Mouse (Mus musculus): ENCODE data around the gene Taldo1. TPM values are rescaled to one million over a fixed set of nuclear protein-coding genes. Genes with fewer than 3 reads are reported as not detected.

The Taldo1 gene
- polyA plus RNA-seq, 1 experiment: 210 TPM

GRCm38 (mm10) chr7:141420030-141420702, 28.2 kb downstream of the Taldo1 start:
- Histone ChIP-seq H3K4me3 (ENCODE audit: low read depth, low read length) (no peak overlapping the region), H3K9me3 (replicated peaks; ENCODE audit: control insufficient read depth, insufficient read depth, low read length, poor library complexity, severe bottlenecking) (no peaks in the 10 kb centered on the region), H3K27me3 (ENCODE audit: control insufficient read depth, insufficient read depth, low read length, poor library complexity, severe bottlenecking) (no peaks in the 10 kb centered on the region), H3K9ac (ENCODE audit: low read depth, poor library complexity, severe bottlenecking) (no peak overlapping the region), H3K27ac (ENCODE audit: insufficient read depth, low read length) (no peak overlapping the region), H3K36me3 (ENCODE audit: control insufficient read depth, insufficient read depth, low read length, poor library complexity, severe bottlenecking) (no peaks in the 10 kb centered on the region), H3K4me1 (ENCODE audit: control insufficient read depth, insufficient read depth, low read length) (peaks cover 6% of the 10 kb centered on the region)
- no peak for TF ChIP-seq CTCF (IDR thresholded peaks at IDR 0.05; ENCODE audit: low read depth, low read length)
- TF ChIP-seq POLR2A (IDR thresholded peaks at IDR 0.05; ENCODE audit: insufficient read depth, low read length): no peak
- no peak for TF ChIP-seq EP300 (IDR thresholded peaks at IDR 0.05; ENCODE audit: insufficient read depth, low read depth, low read length)

- Histone ChIP-seq H3K4me3 (ENCODE audit: low read depth, low read length) (no peak overlapping the region), H3K9me3 (replicated peaks; ENCODE audit: control insufficient read depth, insufficient read depth, low read length, poor library complexity, severe bottlenecking) (no peaks in the 10 kb centered on the region), H3K27me3 (ENCODE audit: control insufficient read depth, insufficient read depth, low read length, poor library complexity, severe bottlenecking) (no peaks in the 10 kb centered on the region), H3K27ac (ENCODE audit: insufficient read depth, low read length) (no peak overlapping the region), H3K4me1 (ENCODE audit: control insufficient read depth, insufficient read depth, low read length) (peaks cover 1% of the 10 kb centered on the region), H3K36me3 (ENCODE audit: control insufficient read depth, insufficient read depth, low read length, poor library complexity, severe bottlenecking) (no peaks in the 10 kb centered on the region), H3K9ac (ENCODE audit: low read depth, poor library complexity, severe bottlenecking) (no peak overlapping the region)
- TF ChIP-seq POLR2A (IDR thresholded peaks at IDR 0.05; ENCODE audit: insufficient read depth, low read length): no peak
- no peak for TF ChIP-seq CTCF (IDR thresholded peaks at IDR 0.05; ENCODE audit: low read depth, low read length)
- TF ChIP-seq EP300 (IDR thresholded peaks at IDR 0.05; ENCODE audit: insufficient read depth, low read depth, low read length): no peak
These were observed 31.8 kb downstream of the Taldo1 start for GRCm38 (mm10) chr7:141423811-141424210.

GRCm38 (mm10) chr7:141426948-141427730, 35.1 kb downstream of the Taldo1 start:
- Histone ChIP-seq H3K9me3 (replicated peaks; ENCODE audit: control insufficient read depth, insufficient read depth, low read length, poor library complexity, severe bottlenecking) (no peaks in the 10 kb centered on the region), H3K9ac (ENCODE audit: low read depth, poor library complexity, severe bottlenecking) (no peak overlapping the region)
- TF ChIP-seq CTCF (IDR thresholded peaks at IDR 0.05; ENCODE audit: low read depth, low read length): no peak
- TF ChIP-seq POLR2A (IDR thresholded peaks at IDR 0.05; ENCODE audit: insufficient read depth, low read length): no peak
- TF ChIP-seq EP300 (IDR thresholded peaks at IDR 0.05; ENCODE audit: insufficient read depth, low read depth, low read length): no peak

GRCm38 (mm10) chr7:141428701-141429100, 36.7 kb downstream of the Taldo1 start:
- Histone ChIP-seq H3K9me3 (replicated peaks; ENCODE audit: control insufficient read depth, insufficient read depth, low read length, poor library complexity, severe bottlenecking) (no peaks in the 10 kb centered on the region), H3K4me3 (ENCODE audit: low read depth, low read length) (peak overlapping the region; percentile 29; the same call in 1 of the 2 replicates), H3K27ac (ENCODE audit: insufficient read depth, low read length) (no peak overlapping the region), H3K9ac (ENCODE audit: low read depth, poor library complexity, severe bottlenecking) (no peak overlapping the region), H3K4me1 (ENCODE audit: control insufficient read depth, insufficient read depth, low read length) (no peaks in the 10 kb centered on the region), H3K27me3 (ENCODE audit: control insufficient read depth, insufficient read depth, low read length, poor library complexity, severe bottlenecking) (no peaks in the 10 kb centered on the region), H3K36me3 (ENCODE audit: control insufficient read depth, insufficient read depth, low read length, poor library complexity, severe bottlenecking) (no peaks in the 10 kb centered on the region)
- TF ChIP-seq CTCF (IDR thresholded peaks at IDR 0.05; ENCODE audit: low read depth, low read length): no peak
- no peak for TF ChIP-seq POLR2A (IDR thresholded peaks at IDR 0.05; ENCODE audit: insufficient read depth, low read length)
- no peak for TF ChIP-seq EP300 (IDR thresholded peaks at IDR 0.05; ENCODE audit: insufficient read depth, low read depth, low read length)

More at GRCm38 (mm10) chr7:141426948-141427730, 35.1 kb downstream of the Taldo1 start:
- no peaks in the 10 kb centered on the region for H3K4me1 ChIP-seq (ENCODE audit: control insufficient read depth, insufficient read depth, low read length)
- H3K36me3 ChIP-seq (ENCODE audit: control insufficient read depth, insufficient read depth, low read length, poor library complexity, severe bottlenecking): no peaks in the 10 kb centered on the region
- no peak overlapping the region for H3K27ac ChIP-seq (ENCODE audit: insufficient read depth, low read length)
- H3K4me3 ChIP-seq (ENCODE audit: low read depth, low read length): no peak overlapping the region
- H3K27me3 ChIP-seq (ENCODE audit: control insufficient read depth, insufficient read depth, low read length, poor library complexity, severe bottlenecking): no peaks in the 10 kb centered on the region

- H3K9ac ChIP-seq (ENCODE audit: low read depth, poor library complexity, severe bottlenecking): no peak within 1 kb of the TSS
- H3K27ac ChIP-seq (ENCODE audit: insufficient read depth, low read length): peak within 1 kb of the TSS; percentile 10
- H3K27me3 ChIP-seq (ENCODE audit: control insufficient read depth, insufficient read depth, low read length, poor library complexity, severe bottlenecking): no peaks in the 10 kb centered on the region
- H3K36me3 ChIP-seq (ENCODE audit: control insufficient read depth, insufficient read depth, low read length, poor library complexity, severe bottlenecking): no peaks in the 10 kb centered on the region
- TF ChIP-seq EP300 (IDR thresholded peaks at IDR 0.05; ENCODE audit: insufficient read depth, low read depth, low read length): 0 out of 2 replicates have a peak, but pooled peaks have one; percentile 12
- no peak for TF ChIP-seq POLR2A (IDR thresholded peaks at IDR 0.05; ENCODE audit: insufficient read depth, low read length)
- H3K9me3 ChIP-seq (replicated peaks; ENCODE audit: control insufficient read depth, insufficient read depth, low read length, poor library complexity, severe bottlenecking): no peaks in the 10 kb centered on the region
- H3K4me3 ChIP-seq (ENCODE audit: low read depth, low read length): peak within 1 kb of the TSS; percentile 29; the same call in 1 of the 2 replicates
- H3K4me1 ChIP-seq (ENCODE audit: control insufficient read depth, insufficient read depth, low read length): no peaks in the 10 kb centered on the region
These were observed 37.3 kb downstream of the Taldo1 start, which contains the start of gene Cend1 for GRCm38 (mm10) chr7:141429310-141429709. Gene Cend1, minus strand, starts transcription at chr7:141429491.
